10 mouse cellular contexts compared by ENCODE assay signal in the genomic region with DNA sequence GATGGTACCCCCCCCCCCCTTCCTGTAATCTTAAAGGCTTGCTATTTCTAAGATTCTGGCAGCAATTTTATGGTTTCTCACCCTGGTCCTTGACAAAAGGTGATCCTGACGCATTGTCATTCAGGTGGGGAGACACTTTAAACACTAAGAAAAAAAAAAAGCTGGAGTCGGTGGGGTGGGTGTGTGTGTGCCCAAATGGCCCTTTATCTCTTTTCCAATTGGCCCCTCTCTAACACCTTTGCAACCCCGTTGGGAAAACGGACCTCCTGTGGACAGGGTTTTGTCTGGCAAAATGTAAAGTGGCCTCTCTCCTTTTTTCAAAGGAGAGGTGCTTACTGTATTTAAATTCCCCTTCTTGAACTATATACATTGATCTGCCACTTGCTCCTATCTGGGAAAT. TPM values are rescaled to one million over a fixed set of nuclear protein-coding genes. Genes with fewer than 3 reads are reported as not detected.
A peak's percentile ranks its signal among the peaks of the same experiment; 100 is the strongest.
DNase-seq lines count a peak whose midpoint lies in the region; ATAC-seq and TF ChIP-seq lines count a peak whose summit lies in the region.
"Had no signal": no experiment of that assay in that cellular context is flagged by ENCODE, and none has a peak within 500 bp of the region (broad histone marks: within the 10 kb centered on the region; RNA-seq: fewer than 3 reads in every experiment).

No protein-coding gene starts in this region.

- H3K36me3 ChIP-seq in lung, embryonic 16.5 days (ENCODE audit: control insufficient read depth, insufficient read depth, low read length): no peaks in the 10 kb centered on the region
- no peaks in the 10 kb centered on the region for H3K36me3 ChIP-seq in forebrain, embryonic 15.5 days
- H3K36me3 ChIP-seq in limb, embryonic 12.5 days: no peaks in the 10 kb centered on the region; the same call in 1 of the 2 replicates
- no peaks in the 10 kb centered on the region for H3K36me3 ChIP-seq in stomach, postnatal 0 days (ENCODE audit: control insufficient read depth, insufficient read depth, low read length)
- H3K36me3 ChIP-seq: liver, embryonic 15.5 days had no signal

- no peak for DNase-seq in lung, postnatal 36 days
- no peak for DNase-seq in stomach, postnatal 0 days (ENCODE audit: low spot score)
- no peak for DNase-seq in thymus, postnatal 25 days
- DNase-seq: kidney, postnatal 10 days had no signal

- H3K4me3 ChIP-seq in lung, embryonic 16.5 days (ENCODE audit: low read length): peak overlapping the region; percentile 96
- peak overlapping the region; percentile 79 for H3K4me3 ChIP-seq in forebrain, embryonic 15.5 days
- peak overlapping the region; percentile 98 for H3K4me3 ChIP-seq in limb, embryonic 12.5 days (replicated peaks)
- peak overlapping the region; percentile 88 for H3K4me3 ChIP-seq in stomach, postnatal 0 days (ENCODE audit: low read depth, low read length)
- H3K4me3 ChIP-seq: erythroblast, embryonic 14.5 days; liver, embryonic 15.5 days had no signal

- peak overlapping the region; percentile 84 for H3K4me2 ChIP-seq in lung, embryonic 16.5 days (ENCODE audit: low read depth, low read length)
- peak overlapping the region; percentile 92 for H3K4me2 ChIP-seq in forebrain, embryonic 15.5 days (replicated peaks)
- peak overlapping the region; percentile 62 for H3K4me2 ChIP-seq in limb, embryonic 12.5 days
- peak overlapping the region; percentile 89 for H3K4me2 ChIP-seq in stomach, postnatal 0 days (replicated peaks; ENCODE audit: low read depth)
- H3K4me2 ChIP-seq: liver, embryonic 15.5 days had no signal

- H3K27ac ChIP-seq in lung, embryonic 16.5 days (ENCODE audit: low read length): no peak overlapping the region
- H3K27ac ChIP-seq in forebrain, embryonic 15.5 days (replicated peaks): no peak overlapping the region
- H3K27ac ChIP-seq in limb, embryonic 12.5 days: peak overlapping the region; percentile 69; the same call in 1 of the 2 replicates
- no peak overlapping the region for H3K27ac ChIP-seq in stomach, postnatal 0 days (replicated peaks)
- H3K27ac ChIP-seq: liver, embryonic 15.5 days had no signal

- H3K4me1 ChIP-seq in lung, embryonic 16.5 days (replicated peaks; ENCODE audit: control insufficient read depth, insufficient read depth, low read length): peaks cover 38% of the 10 kb centered on the region
- H3K4me1 ChIP-seq in forebrain, embryonic 15.5 days: peaks cover 49% of the 10 kb centered on the region
- H3K4me1 ChIP-seq in limb, embryonic 12.5 days (replicated peaks): peaks cover 49% of the 10 kb centered on the region
- no peaks in the 10 kb centered on the region; the same call in none of the 2 replicates for H3K4me1 ChIP-seq in stomach, postnatal 0 days (replicated peaks; ENCODE audit: control insufficient read depth, insufficient read depth)

- no peak for TF ChIP-seq EP300 in stomach, postnatal 0 days (optimal IDR thresholded peaks at IDR 0.05)

- TF ChIP-seq CTCF in stomach, postnatal 0 days (IDR thresholded peaks at IDR 0.05; ENCODE audit: low read depth): no peak

- H3K27me3 ChIP-seq in lung, embryonic 16.5 days (ENCODE audit: control insufficient read depth, insufficient read depth, low read depth, low read length): no peaks in the 10 kb centered on the region
- no peaks in the 10 kb centered on the region for H3K27me3 ChIP-seq in forebrain, embryonic 15.5 days
- no peaks in the 10 kb centered on the region for H3K27me3 ChIP-seq in limb, embryonic 12.5 days
- H3K27me3 ChIP-seq in stomach, postnatal 0 days (ENCODE audit: control insufficient read depth, insufficient read depth, low read length): no peaks in the 10 kb centered on the region

- H3K9ac ChIP-seq in lung, embryonic 16.5 days (ENCODE audit: low read length): peak overlapping the region; percentile 90
- peak overlapping the region; percentile 80 for H3K9ac ChIP-seq in forebrain, embryonic 15.5 days (replicated peaks)
- H3K9ac ChIP-seq in limb, embryonic 12.5 days (replicated peaks): peak overlapping the region; percentile 98
- peak overlapping the region; percentile 36; the same call in 1 of the 2 replicates for H3K9ac ChIP-seq in stomach, postnatal 0 days (ENCODE audit: low read length)
- H3K9ac ChIP-seq: liver, embryonic 15.5 days had no signal

- no peak for ATAC-seq in lung, embryonic 16.5 days (ENCODE audit: low read depth)
- no peak for ATAC-seq in forebrain, embryonic 15.5 days (replicated peaks)
- ATAC-seq in limb, embryonic 12.5 days (ENCODE audit: insufficient number of reproducible peaks, insufficient read depth, low FRiP score, low TSS enrichment, low read depth): no peak
- ATAC-seq in stomach, postnatal 0 days (ENCODE audit: low FRiP score, low TSS enrichment): no peak
- no peak for ATAC-seq in megakaryocyte-erythroid progenitor cell, adult 5-6 weeks (replicated peaks; ENCODE audit: low FRiP score, low TSS enrichment, poor library complexity, severe bottlenecking)

- no peaks in the 10 kb centered on the region for H3K9me3 ChIP-seq in lung, embryonic 16.5 days (ENCODE audit: control insufficient read depth, low read length)
- H3K9me3 ChIP-seq in forebrain, embryonic 15.5 days: no peaks in the 10 kb centered on the region
- 0 out of 2 replicates have a peak, but pooled peaks cover 5% of the 10 kb centered on the region for H3K9me3 ChIP-seq in limb, embryonic 12.5 days
- H3K9me3 ChIP-seq in stomach, postnatal 0 days (ENCODE audit: control insufficient read depth, low read length): no peaks in the 10 kb centered on the region
- H3K9me3 ChIP-seq: liver, embryonic 15.5 days had no signal

- WGBS in lung, embryonic 16.5 days: 39% methylated on average over 4 of the region's 4 CpGs
- WGBS in forebrain, embryonic 15.5 days: 11% methylated on average over 4 of the region's 4 CpGs
- 5% methylated on average over 4 of the region's 4 CpGs for WGBS in limb, embryonic 12.5 days
- 54% methylated on average over 4 of the region's 4 CpGs for WGBS in stomach, postnatal 0 days

RNA-seq across cellular contexts. Expression of gene Cachd1, which starts 2.5 kb away (rescaled TPM):
- 9.0 and 10.5 TPM in 2 replicates for polyA plus RNA-seq in lung, embryonic 16.5 days (2015; fragmentation: Nextera tagmentation; extraction: Ambion mirVana)
- 18.1 and 20.3 TPM in 2 replicates for polyA plus RNA-seq in forebrain, embryonic 15.5 days (2015; fragmentation: Nextera tagmentation; extraction: Ambion mirVana)
- polyA plus RNA-seq in limb, embryonic 12.5 days (2016; fragmentation: Nextera tagmentation; extraction: Ambion mirVana): 39.7 and 42.3 TPM in 2 replicates
- polyA plus RNA-seq in stomach, postnatal 0 days (2015; fragmentation: Nextera tagmentation; extraction: Ambion mirVana): 6.4 and 7.0 TPM in 2 replicates
- 18.0 and 20.6 TPM in 2 replicates for total RNA-seq in megakaryocyte-erythroid progenitor cell, adult 5-6 weeks (2014; fragmentation: Nextera tagmentation)
- 6.4 and 10.9 TPM in 2 replicates for total RNA-seq in megakaryocyte-erythroid progenitor cell, adult 5-6 weeks (2017)

Comparison
In these comparisons a context has a peak if more than half of its experiments do, and no peak if none do; other contexts are left out.
1. H3K9ac ChIP-seq: peak in every context shown above with its lines; median percentile 98 in limb, embryonic 12.5 days; 90 in lung, embryonic 16.5 days; 80 in forebrain, embryonic 15.5 days; 36 in stomach, postnatal 0 days.